Mouse (Mus musculus): ENCODE measurements around the gene Slc17a8. TPM values are rescaled to one million over a fixed set of nuclear protein-coding genes. Genes with fewer than 3 reads are reported as not detected.

Gene Slc17a8
- polyA plus RNA-seq, 1 experiment from 2014 or later, result not detected

Other genes starting within 250 kb of the Slc17a8 start
- gene Gas2l3, start 177.3 kb downstream of the Slc17a8 start, polyA plus RNA-seq (2015; fragmentation: Nextera tagmentation; extraction: Ambion mirVana), result 14.9 and 15.1 TPM in 2 replicates
- not detected in 2 replicates for gene Nr1h4, start 87.7 kb downstream of the Slc17a8 start, polyA plus RNA-seq (2015; fragmentation: Nextera tagmentation; extraction: Ambion mirVana)
- gene Scyl2, start 65.0 kb upstream of the Slc17a8 start, polyA plus RNA-seq (2015; fragmentation: Nextera tagmentation; extraction: Ambion mirVana), result 7.4 and 8.0 TPM in 2 replicates
- 41.2 and 41.8 TPM in 2 replicates for gene Actr6, start 111.0 kb upstream of the Slc17a8 start, polyA plus RNA-seq (2015; fragmentation: Nextera tagmentation; extraction: Ambion mirVana)
- gene Uhrf1bp1l, start 123.7 kb upstream of the Slc17a8 start, polyA plus RNA-seq (2015; fragmentation: Nextera tagmentation; extraction: Ambion mirVana), result 26.3 and 28.0 TPM in 2 replicates

Measured in limb, embryonic 13.5 days (tissue).